Mouse (Mus musculus) gastrocnemius, postnatal 4 days (tissue): ENCODE measurements around the gene Jarid2. TPM values are rescaled to one million over a fixed set of nuclear protein-coding genes. Genes with fewer than 3 reads are reported as not detected.
"Not testable (repeated sequence)": the region's sequence is repeated elsewhere in the genome, so short reads cannot be mapped to it uniquely, and the experiment has no call there.

Experiments
- DNase-seq, 2 experiments: peaks; one replicate each; pipeline ENCODE4 v3.0.0; 2021 to 2022; ENCODE audit warnings: low spot score in 2 of 2, mixed read lengths in 2 of 2
- long read RNA-seq, 2 experiments: library from polyadenylated mRNA; stranded (forward); transcript quantifications; one replicate each; pipeline ENCODE4 v2.0.0; 2021
- total RNA-seq, 2 experiments: library from RNA; stranded (reverse); gene quantifications; 2 replicates each; pipeline ENCODE4 v1.2.3; 2021

Gene Jarid2
- 10 to 100 TPM; 41.4 to 50.6 TPM for total RNA-seq
- long read RNA-seq, experiment 1, full-length matches to known transcripts, result 2 of 13 reads
- long read RNA-seq, experiment 1, partial matches to known transcripts, result 5 of 13 reads
- long read RNA-seq, experiment 1, other reads (novel, unspliced or antisense), result 6 of 13 reads
- long read RNA-seq, experiment 2, full-length matches to known transcripts, result 4 of 36 reads
- long read RNA-seq, experiment 2, partial matches to known transcripts, result 21 of 36 reads
- long read RNA-seq, experiment 2, other reads (novel, unspliced or antisense), result 11 of 36 reads

DNA sequence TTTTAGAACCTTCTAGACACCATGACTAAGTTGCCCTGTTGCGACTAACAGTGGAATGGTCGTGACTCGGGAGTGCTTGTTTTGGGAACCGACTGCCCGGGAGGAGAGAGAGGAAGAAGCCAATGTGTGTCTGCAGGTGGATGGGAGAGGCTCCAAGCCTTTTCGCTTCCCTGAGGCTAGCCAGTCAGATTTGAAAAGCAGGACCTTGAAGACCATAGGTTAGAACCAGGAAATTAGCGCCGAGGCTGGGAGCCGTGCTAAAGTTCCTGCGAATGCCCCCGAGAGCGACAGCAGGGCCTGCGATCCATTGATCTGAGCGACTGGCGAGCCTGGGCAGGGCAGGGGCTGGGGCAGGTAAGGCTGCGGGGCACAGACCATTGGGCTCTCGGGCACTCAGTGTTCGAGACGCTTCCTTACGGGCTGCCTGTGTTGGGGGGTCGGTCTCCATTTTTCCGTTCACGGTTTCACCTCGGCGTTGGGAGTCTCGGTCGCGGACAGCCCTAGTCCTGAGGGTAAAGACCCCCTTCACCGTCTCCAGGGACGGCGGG is at the start of gene Jarid2:
Gene Jarid2 (plus strand): TSS at position 51 of the 548 bp plus-strand sequence.
- peak in 1 of 2 experiments; percentile 33 for DNase-seq

DNA sequence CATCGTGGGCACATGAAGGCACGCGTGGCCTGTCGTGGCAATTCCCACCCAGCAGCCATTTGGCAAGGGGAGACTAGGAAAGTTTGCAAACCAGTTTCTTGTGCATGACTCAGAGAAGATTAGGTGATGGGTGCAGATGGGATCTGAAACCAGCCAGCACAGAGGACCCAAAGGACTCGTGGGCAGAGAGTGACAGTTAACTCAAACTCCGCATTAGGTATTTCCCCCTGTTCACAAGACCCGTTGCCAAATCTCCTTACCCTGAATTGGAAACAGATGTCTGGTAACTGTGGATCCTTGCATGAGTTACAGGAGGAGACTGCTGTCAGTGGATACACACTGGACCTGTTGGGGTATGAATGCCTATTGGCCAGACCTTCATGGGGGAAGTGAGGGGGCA is 48.2 kb upstream of the Jarid2 start:
- no peak for DNase-seq

DNA sequence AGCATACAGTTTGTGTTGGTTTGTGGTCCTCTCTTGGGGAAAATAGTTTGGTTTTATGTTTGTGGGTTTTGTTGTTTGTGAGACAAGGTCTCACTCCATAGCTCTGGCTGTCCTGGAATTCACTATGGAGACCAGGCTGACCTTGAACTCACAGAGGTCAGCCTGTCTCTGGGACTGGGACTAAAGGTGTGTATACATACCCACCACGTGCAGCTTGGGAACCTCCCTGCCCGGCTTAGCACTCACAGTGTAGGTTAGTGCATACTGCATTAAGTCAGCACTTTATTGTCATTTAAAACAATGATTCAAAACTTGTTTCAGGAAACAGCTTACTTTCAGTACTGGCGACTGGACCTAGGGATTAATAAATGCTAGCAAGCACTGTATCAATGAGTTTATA is 41.1 kb upstream of the Jarid2 start:
- no peak for DNase-seq

DNA sequence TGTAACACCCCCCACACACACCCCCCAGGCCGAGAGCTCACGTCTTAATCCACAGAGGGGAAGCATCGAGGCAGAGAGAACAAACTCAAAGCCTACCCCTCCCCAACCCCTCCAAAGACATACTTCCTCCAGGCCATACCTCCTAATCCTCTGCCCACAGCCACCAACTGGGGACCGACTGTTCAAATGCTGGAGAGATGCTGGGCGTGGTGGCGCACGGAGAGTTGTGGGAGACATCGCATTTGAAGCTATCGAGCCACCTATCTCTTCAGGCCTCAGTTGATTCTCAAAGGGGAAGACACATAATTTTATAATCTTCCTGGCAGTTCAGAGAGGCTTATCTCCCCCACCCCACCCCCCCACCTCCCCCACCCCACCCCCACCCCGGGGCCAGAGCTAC is 31.6 kb upstream of the Jarid2 start:
- DNase-seq, result no peak

DNA sequence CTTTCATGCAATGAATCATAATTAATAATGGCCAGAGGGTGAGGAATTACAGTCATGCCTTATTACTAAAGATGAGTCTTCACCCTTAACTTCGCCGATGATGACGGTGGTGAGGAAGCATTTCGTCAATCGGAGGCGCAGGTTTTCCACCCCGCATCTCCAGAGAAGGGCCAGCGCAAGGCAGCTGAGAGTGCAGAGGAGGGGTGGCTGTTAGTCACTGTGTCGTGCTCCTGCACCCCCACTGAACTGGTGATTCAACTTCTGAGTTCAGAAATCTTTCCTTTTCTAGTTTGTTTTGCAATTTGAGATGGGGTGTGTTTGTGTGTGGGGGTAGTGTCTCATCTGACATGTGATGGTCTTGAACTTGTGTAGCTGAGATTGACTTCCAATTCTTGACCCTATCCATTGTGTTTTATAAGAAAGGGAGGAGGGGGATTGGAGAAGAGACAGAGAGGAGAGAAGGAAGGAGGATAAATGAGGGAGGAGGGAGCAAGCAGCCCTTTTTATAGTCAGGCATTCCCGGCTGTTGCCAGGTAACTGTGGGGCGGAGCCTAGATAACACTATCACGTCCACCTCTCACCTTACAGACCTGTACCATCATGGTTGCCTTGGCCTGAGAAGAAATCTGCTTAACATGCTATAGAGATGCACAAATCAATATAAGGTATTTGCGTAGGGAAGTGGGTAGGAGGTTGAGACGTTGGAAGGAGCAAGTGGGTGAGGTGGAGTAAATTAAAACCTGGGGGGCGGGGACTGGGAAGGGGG is 25.1 kb upstream of the Jarid2 start:
- no peak for DNase-seq

DNA sequence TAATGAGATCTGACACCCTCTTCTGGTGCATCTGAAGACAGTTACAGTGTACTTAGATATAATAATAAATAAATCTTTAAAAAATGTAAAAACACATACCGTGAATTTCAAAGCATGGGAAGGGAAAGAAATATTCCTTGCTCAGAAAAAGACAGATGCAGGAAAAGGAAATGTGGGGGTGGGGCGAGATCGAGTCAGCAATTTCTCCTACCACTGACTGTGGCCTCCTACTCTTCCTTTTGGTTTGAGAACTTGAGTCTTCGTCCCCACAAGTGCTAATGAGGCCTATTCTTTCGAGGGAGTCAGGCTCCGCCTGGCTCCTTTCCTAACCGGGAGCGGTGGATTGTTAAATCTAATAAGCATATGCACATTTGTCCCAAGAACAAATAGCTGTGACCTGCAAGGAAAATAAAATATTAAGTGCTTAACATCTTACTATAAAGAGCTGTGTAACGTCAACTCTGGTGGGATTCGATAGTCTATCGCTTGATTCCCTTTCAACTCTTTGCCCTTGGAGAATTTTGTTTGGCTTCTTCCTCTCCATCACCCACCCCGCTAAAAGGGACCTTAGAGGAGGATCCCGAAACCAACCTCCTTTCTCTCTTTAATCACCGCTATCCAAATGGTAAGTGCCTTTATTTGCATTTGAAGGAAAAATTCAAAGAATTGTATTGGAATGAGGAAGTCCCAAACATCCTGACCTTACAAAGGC is 24.1 kb upstream of the Jarid2 start:
- DNase-seq, result no peak

DNA sequence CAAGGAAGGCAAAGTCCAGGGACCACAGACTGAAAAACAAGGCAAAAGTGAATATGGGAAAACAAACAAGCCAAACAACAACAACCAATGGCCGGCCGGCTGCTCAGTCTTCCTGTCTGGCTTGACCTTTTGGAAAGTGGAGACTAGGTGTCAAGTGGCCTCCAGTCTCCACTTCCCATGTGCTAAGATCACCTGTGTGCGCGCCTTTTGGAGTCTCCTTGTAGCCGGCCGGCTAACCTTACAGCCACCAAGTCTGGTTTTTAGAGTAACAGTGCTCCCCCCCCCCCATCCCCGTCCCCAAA is 23.6 kb upstream of the Jarid2 start:
- no peak for DNase-seq

DNA sequence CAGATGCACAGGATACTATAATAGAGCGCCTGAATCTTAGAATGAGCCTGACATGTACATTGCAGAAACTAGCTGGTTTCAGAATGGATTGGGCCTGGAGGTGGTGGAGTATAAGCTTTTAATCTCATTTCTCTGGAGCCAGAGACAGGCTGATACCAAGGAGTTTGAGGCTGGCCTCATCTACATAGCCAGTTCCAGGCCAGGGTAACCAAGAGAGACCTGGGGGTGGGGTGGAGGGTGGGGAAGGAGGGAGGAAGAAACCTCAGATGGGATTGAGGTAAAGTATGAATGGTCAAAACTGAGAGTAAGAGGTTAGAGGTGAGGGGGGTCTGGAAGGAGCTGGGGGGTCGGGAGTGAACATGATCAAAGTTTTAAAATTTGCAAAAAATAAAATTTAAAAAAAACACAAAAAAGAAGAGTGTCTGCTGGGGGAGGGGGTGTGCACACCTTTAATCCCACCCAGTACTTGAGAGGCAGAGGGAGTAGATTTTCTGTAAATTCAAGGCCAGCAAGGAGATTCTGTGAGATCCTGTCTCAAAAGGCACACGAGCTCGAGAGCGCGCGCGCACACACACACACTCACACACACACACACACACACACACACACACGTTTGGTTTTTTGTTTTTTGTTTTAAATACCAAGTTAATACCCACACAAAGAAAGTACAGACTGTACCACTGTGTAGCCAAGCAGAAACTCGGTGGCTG is 22.9 kb upstream of the Jarid2 start:
- no peak for DNase-seq

DNA sequence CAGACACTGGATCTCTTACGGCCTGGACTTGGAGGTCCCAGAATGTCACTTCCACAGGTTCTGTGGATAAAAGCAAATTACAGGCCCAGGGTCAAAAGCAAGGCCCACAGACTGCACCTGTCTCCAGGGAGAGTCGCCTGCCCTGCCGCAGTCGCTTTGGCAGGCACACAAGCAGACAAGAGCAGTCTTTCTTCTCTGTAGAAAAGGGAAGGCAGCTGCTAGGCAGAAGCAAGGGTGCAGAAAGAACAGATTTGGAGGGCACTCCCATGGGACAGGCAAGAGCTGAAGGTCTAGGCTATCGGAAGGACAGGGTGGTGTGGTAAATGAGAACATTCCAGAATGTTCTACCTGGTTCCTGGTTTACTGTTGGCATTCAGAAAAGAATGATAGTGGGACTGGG is 22.1 kb upstream of the Jarid2 start:
- no peak for DNase-seq

DNA sequence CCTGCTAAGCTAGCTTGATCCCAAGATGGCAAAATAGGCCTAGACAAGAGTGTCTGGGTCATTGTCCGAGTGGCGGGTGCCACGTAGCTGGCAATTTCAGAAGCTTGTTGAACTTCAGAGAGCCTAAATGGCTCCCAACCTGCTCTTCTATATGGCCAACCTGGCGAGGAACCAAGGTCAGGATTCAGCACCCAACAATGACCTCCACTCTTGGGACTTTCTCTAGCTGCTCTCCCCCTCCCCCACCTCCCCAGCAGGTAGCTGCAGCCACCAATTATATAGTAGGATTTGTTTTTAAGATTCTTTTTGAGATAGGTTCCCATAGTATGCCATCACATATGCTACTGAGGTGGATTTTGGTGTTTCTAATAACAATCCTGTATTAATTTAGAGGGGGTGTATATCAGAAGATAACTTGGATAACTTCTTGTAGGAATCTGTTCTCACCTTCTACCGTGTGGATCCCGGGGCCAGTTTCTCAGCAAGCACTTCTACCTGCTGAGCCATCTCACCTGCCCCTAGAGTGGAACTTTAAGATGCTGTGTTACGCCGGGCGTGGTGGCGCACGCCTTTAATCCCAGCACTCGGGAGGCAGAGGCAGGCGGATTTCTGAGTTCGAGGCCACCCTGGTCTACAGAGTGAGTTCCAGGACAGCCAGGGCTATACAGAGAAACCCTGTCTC is 20.8 kb upstream of the Jarid2 start:
- no peak for DNase-seq

DNA sequence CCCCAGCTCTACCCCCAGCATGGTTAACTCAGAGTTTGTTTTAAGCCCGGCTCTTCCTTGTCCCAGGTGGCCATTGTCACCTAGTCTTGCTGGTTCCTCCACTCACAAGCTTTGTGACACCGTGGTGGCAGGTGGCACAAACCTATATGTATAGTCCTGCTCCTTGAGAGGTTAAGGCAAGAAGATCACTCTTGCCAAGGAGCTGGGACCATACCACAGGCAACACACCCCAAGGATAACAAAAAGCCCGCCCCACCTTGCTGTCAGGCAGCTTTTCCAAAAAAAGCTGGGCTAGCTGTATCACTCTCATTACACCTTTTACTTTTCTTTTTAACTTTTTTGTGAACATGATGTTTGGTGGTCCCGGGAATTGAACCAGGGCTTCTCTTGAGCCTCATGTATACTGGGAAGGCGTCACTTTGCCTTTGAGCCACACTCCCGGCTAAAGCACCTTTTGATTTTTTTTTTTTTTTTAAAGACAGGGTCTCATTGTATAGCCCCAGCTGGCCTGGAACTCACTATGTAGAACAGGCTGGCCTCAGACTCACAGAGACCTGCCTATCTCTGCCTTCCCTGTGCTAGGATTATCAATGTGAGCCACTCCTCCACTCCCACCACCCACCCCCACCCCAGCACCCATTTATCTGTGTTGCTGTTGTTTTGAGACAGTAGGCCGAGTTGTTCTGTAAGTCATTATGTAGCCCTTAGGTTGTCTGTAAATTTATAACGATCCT is 19.4 kb upstream of the Jarid2 start:
- DNase-seq, result no peak

DNA sequence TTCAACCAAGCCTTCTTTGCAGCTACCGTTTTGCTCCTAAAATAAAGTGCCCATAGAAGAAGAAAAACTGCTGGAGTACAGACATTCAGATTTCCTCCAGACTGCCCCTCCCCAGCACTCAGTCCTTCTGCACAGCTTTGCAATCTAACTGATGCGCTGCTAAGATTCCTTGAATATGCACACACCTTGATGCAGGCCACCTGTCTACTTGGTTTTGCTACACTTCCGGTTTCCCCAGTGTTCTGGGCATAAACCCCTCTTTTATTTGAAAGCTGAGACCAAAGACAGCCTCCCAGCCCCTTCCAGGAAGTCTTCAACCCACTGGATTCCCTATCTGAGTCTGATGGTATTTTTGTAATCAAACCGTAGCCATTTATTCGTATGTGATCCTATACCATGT is 18.2 kb upstream of the Jarid2 start:
- no peak for DNase-seq

DNA sequence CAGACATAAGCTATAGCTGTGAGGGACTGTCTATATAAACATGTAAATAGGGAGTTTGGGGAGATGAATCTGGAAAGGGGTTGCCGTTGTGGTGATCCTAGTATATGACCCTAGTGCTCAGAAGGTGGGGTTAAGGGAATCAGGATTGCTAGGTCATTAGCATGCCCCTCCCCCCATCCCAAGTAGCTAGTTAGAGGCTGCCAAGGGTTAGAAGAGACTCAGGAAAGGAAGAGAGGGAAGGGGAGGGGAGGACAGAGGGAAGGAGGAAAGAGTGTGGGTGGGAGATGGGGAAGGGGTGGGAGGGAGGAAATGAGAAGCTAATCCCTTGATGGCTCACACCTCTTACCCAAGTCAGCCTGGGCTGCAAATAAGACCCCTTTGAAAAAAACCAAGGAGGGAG is 17.4 kb upstream of the Jarid2 start:
- DNase-seq, result no peak

DNA sequence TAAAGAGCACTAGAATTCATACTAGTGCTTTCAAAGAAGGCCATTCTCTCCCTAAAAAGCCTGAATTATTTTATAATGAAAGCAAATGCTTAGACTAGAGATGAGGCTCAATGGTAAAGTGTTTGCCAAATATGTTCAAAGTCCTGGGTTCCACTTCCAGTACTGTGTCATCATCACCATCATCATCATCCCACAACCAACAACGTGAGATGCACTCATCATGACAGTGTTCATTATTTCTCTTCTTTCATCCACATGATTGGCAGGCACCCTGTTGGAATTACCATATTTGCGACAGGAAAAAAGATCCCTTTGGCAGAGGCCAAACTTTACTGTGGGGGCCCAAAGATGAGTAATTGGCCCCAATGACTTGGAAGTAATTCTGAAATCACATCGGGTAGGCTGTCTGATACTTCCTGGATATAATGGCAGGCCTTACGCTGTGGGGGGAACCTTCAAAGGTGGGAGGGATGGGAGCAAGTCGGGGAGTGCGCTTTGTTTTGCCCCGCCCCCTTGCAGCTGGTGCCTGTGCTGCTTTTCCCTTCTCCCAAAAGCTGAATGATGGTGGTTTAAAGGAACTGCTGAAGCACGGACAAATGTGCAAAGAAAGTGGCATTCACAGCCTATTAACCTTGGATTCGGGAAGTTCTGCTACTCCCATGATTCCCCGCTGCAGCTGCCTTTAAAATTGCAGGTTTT is 13.9 kb upstream of the Jarid2 start:
- DNase-seq, result no peak

DNA sequence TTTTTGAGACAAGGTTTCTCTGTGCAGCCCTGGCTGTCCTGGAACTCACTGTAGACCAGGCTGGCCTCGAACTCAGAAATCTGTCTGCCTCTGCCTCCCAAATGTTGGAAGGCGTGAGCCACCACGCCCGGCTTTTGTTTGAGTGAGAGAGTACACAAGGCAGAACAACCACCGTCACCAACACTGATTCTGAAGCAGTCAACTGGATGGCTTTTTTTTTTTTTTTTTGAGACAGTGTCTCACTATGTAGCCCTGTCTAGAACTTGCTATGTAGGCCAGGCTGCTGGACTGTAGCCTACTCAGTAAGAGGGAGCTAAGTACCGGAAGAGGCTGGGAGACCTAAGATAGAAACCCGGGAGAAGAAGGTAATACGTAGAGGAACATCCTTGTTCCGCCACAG is 11.4 kb upstream of the Jarid2 start:
- no peak for DNase-seq

DNA sequence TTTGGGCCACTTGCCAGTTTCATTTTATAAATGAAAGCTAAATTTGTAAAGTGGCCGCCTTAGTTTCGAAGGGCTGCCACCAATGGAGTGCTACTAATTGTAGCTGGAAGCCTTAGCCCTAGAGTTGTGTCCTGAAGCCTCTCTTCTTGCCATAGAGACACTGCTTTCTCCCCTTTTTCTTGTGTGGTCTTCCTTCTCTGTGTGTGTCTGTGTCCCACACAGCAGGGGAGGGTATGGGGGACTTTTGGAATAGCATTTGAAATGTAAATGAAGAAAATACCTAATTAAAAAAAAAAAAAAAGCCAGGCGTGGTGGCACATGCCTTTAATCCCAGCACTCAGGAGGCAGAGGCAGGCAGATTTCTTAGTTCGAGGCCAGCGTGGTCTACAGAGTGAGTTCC is 10.8 kb upstream of the Jarid2 start:
- not testable (repeated sequence) for DNase-seq

DNA sequence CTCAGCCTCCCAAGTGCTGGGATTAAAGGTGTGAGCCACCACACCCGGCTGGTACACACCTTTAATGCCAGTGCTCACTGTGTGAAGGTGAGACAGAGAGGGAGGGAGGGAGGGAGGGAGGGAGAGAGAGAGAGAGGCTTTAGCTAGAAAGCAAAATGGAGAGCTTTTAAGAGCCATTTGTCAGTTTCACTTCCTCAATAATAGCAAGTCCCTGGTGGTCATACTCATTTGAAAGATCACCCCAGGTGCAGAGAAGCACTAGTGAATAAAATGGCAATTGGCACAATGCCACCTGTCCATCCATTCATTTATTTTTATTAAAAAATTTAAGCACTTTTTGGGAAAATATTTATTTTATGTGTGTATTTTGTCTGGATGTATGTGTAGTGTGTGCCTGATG is 9.2 kb upstream of the Jarid2 start:
- DNase-seq, result no peak

DNA sequence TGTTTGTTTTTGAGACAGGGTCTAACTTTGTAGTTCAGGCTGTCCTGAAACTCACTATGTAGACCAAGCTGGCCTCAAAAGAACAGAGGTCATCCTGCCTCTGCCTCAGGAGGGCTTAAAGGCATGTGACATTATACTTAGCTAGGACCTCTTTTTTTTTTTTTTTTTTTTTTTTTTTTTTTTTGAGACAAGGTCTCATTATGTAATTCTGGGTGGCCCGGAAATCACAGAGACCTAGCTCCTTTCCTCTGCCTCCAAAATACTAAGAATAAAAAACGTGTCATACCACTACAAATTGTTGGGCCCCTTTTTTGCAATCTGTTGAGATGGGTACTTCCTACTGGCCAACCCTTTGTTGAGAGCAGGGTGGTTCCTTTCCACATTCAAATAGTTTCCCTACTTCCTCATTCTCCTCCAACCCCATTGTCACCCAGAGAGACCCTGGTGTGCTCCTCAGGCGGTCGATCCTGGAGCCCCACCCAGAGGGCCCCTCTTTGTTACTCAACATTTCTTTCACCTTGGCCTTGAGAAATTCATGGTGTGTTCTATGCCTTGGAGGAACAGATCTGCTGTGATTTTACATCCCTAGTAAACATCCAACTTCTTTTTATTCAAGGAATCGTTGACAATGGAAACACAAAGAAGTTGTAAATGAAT is 7.3 kb upstream of the Jarid2 start:
- DNase-seq, result no peak

DNA sequence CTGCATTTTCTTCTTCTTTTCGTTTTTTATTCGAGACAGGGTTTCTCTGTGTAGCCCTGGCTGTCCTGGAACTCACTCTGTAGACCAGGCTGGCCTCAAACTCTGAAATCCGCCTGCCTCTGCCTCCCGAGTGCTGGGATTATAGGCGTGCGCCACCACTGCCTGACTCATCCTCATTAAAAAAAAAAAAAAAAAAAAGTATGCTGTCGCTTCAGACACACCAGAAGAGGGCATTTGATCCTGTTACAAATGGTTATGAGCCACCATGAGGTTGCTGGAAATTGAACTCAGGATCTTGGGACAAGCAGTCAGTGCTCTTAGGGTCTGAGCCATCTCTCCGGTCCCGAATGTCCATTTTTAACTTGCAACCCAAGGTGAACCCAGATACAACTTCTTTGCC is 5.8 kb upstream of the Jarid2 start:
- DNase-seq, result not testable (repeated sequence)
